Mouse (Mus musculus) mesoderm, embryonic 11.5 days (tissue): ENCODE results near the gene Efs.

Experiments used
- DNase-seq: peaks from one replicate; pipeline ENCODE4 v3.0.0-alpha.2; 2012; ENCODE audit warnings: low read depth, low spot score

The Efs gene

GRCm38 (mm10) chr14:54874165-54874564, 51.8 kb downstream of the Efs start:
- no peak for DNase-seq

DNA sequence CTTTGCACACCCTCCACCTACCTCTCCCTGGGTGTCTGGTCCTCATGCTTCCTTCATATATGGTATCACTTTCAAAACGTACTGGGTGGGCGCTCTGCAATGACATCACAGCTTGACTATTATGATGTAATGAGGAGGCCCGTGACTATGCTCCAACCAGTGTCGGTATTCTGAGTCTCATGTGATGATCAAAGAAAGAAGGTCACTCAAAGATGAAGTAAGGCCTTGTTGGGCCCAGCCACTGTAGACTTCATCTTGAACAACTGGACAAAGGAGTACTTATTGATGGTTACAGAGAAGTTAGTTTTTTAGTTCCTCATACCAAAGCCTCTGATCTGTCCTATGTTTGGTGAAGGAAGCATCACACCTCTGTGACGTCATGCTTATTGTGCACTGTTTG, 55.1 kb downstream of the Efs start, which contains the start of gene Homez:
TSS of gene Homez (minus strand) at position 101 of the 400 bp plus-strand sequence.
- DNase-seq = no peak

GRCm38 (mm10) chr14:54868026-54868425, 57.9 kb downstream of the Efs start:
- DNase-seq = no peak

- DNase-seq = no peak
These were observed 59.0 kb downstream of the Efs start for GRCm38 (mm10) chr14:54866936-54867335.
